Mouse (Mus musculus) hindbrain, postnatal 0 days (tissue): ENCODE data around the gene Pard6b. TPM values are rescaled to one million over a fixed set of nuclear protein-coding genes. Genes with fewer than 3 reads are reported as not detected.
A peak's percentile ranks its signal among the peaks of the same experiment; 100 is the strongest.

Experiments used
- ATAC-seq: fragments of 200-750 bp; cut with Nextera tagmentation; 2 replicates; pipeline ENCODE4 v1.8.0; 2017; ENCODE audit warnings: mild to moderate bottlenecking, moderate TSS enrichment, moderate library complexity
- DNase-seq: peaks from one replicate; pipeline ENCODE4 v3.0.0-alpha.2; 2015; ENCODE audit warnings: low spot score
- H3K27ac ChIP-seq: fragments of 300-500 bp; sonication (generic); 2 replicates; pipeline ENCODE4 v1.5.1; 2014; ENCODE audit warnings: mild to moderate bottlenecking
- H3K27me3 ChIP-seq: fragments of 300-500 bp; sonication (generic); 2 replicates; pipeline ENCODE4 v1.6.1; 2014; ENCODE audit warnings: low read length, mixed read lengths; ENCODE audit not compliant: insufficient read depth
- H3K36me3 ChIP-seq: fragments of 300-500 bp; sonication (generic); 2 replicates; pipeline ENCODE4 v1.6.1; 2014; ENCODE audit warnings: low read length, mixed read lengths; ENCODE audit not compliant: insufficient read depth
- H3K4me1 ChIP-seq: fragments of 300-500 bp; sonication (generic); 2 replicates; pipeline ENCODE4 v1.6.1; 2014; ENCODE audit warnings: antibody characterized with exemption, low read length, mixed read lengths; ENCODE audit not compliant: insufficient read depth
- H3K4me2 ChIP-seq: fragments of 300-500 bp; sonication (generic); 2 replicates; pipeline ENCODE4 v1.6.1; 2014; ENCODE audit warnings: low read depth, mild to moderate bottlenecking, low read length, moderate library complexity, mixed read lengths
- H3K4me3 ChIP-seq: fragments of 300-500 bp; sonication (generic); 2 replicates; pipeline ENCODE4 v1.5.1; 2014; ENCODE audit warnings: low read length
- H3K9ac ChIP-seq: fragments of 300-500 bp; sonication (generic); replicated peaks from 2 replicates; pipeline ENCODE4 v1.6.1; 2014; ENCODE audit warnings: mild to moderate bottlenecking, low read length, moderate library complexity, mixed read lengths
- H3K9me3 ChIP-seq: fragments of 300-500 bp; sonication (generic); 2 replicates; pipeline ENCODE4 v1.6.1; 2016; ENCODE audit warnings: low read length, mixed read lengths
- CTCF ChIP-seq: IDR thresholded peaks from 2 replicates; pipeline ENCODE4 v1.5.1; 2016; ENCODE audit warnings: antibody characterized with exemption, control low read depth, low read depth
- WGBS: fragments of 180-500 bp; shearing (Covaris S2); extraction: QIAGEN DNeasy Blood & Tissue Kit; methylation state at CpG from one replicate; pipeline ENCODE4 v1.1.7; 2014; 5-methylcytosine and 5-hydroxymethylcytosine counted together
- polyA plus RNA-seq: library from polyadenylated mRNA; unstranded; fragments of >200 nt; fragmentation: Nextera tagmentation; extraction: Ambion mirVana; gene quantifications from 2 replicates; pipeline ENCODE4 v1.2.1, GENCODE M21; 2015
- total RNA-seq: library from RNA; depleted of rRNA; stranded (reverse); fragments of >200 nt; gene quantifications from 2 replicates; pipeline ENCODE4 v1.2.3, GENCODE M21; 2014

The Pard6b gene
- total and polyA plus RNA-seq, 2 experiments from 2014 or later, result 4.5 to 5.1 TPM

GRCm38 (mm10) chr2:168044681-168045287 is 36.0 kb upstream of the Pard6b start:
- H3K4me2 ChIP-seq, result no peak overlapping the region
- DNase-seq, result no peak
- peaks cover 4% of the 10 kb centered on the region; the same call in 1 of the 2 replicates for H3K4me1 ChIP-seq
- no peak overlapping the region for H3K9ac ChIP-seq
- no peak for TF ChIP-seq CTCF
- no peaks in the 10 kb centered on the region for H3K9me3 ChIP-seq
- H3K27ac ChIP-seq, result no peak overlapping the region
- WGBS, result 77% methylated on average over 10 of the region's 10 CpGs
- ATAC-seq, result no peak
- H3K4me3 ChIP-seq, result no peak overlapping the region
- peaks cover 10% of the 10 kb centered on the region; the same call in 1 of the 2 replicates for H3K27me3 ChIP-seq
- no peaks in the 10 kb centered on the region for H3K36me3 ChIP-seq

- no peak overlapping the region for H3K27ac ChIP-seq
- no peak for ATAC-seq
- H3K4me3 ChIP-seq, result no peak overlapping the region
- no peak overlapping the region for H3K4me2 ChIP-seq
- WGBS, result 55% methylated on average over 13 of the region's 13 CpGs
- DNase-seq, result no peak
- peaks cover 15% of the 10 kb centered on the region; the same call in 1 of the 2 replicates for H3K27me3 ChIP-seq
- H3K9me3 ChIP-seq, result no peaks in the 10 kb centered on the region
- no peak for TF ChIP-seq CTCF
- H3K4me1 ChIP-seq, result peaks cover 8% of the 10 kb centered on the region; the same call in 1 of the 2 replicates
- no peak overlapping the region for H3K9ac ChIP-seq
- no peaks in the 10 kb centered on the region for H3K36me3 ChIP-seq
Observed at GRCm38 (mm10) chr2:168045357-168045756, 35.4 kb upstream of the Pard6b start.

GRCm38 (mm10) chr2:168045771-168046170 is 35.0 kb upstream of the Pard6b start:
- H3K27me3 ChIP-seq, result peaks cover 17% of the 10 kb centered on the region; the same call in 1 of the 2 replicates
- H3K4me3 ChIP-seq, result no peak overlapping the region
- no peak overlapping the region for H3K9ac ChIP-seq
- no peak overlapping the region for H3K4me2 ChIP-seq
- H3K36me3 ChIP-seq, result no peaks in the 10 kb centered on the region
- DNase-seq (no peak), ATAC-seq (no peak)
- 20% methylated on average over 5 of the region's 5 CpGs for WGBS
- no peak overlapping the region for H3K27ac ChIP-seq
- no peak for TF ChIP-seq CTCF
- H3K9me3 ChIP-seq, result no peaks in the 10 kb centered on the region
- peaks cover 11% of the 10 kb centered on the region; the same call in 1 of the 2 replicates for H3K4me1 ChIP-seq

GRCm38 (mm10) chr2:168046467-168046866 is 34.3 kb upstream of the Pard6b start:
- Histone ChIP-seq H3K36me3 (no peaks in the 10 kb centered on the region), H3K9me3 (no peaks in the 10 kb centered on the region), H3K4me1 (peaks cover 11% of the 10 kb centered on the region; the same call in 1 of the 2 replicates), H3K9ac (no peak overlapping the region), H3K4me2 (no peak overlapping the region), H3K27me3 (peaks cover 24% of the 10 kb centered on the region), H3K4me3 (no peak overlapping the region), H3K27ac (no peak overlapping the region)
- WGBS, result 72% methylated on average over 4 of the region's 4 CpGs
- ATAC-seq, result no peak
- no peak for DNase-seq
- peak; percentile 45 for TF ChIP-seq CTCF

- no peak for DNase-seq
- Histone ChIP-seq H3K4me1 (peaks cover 7% of the 10 kb centered on the region; the same call in 1 of the 2 replicates), H3K36me3 (no peaks in the 10 kb centered on the region), H3K4me2 (peak overlapping the region; percentile 70), H3K4me3 (0 out of 2 replicates have a peak overlapping the region, but pooled peaks have one; percentile 40), H3K27me3 (peaks cover 30% of the 10 kb centered on the region), H3K27ac (no peak overlapping the region), H3K9me3 (no peaks in the 10 kb centered on the region), H3K9ac (no peak overlapping the region)
- 17% methylated on average over 16 of the region's 16 CpGs for WGBS
- no peak for TF ChIP-seq CTCF
- ATAC-seq, result no peak
Observed at GRCm38 (mm10) chr2:168049002-168049635, 31.7 kb upstream of the Pard6b start.

GRCm38 (mm10) chr2:168050000-168050942 is 30.5 kb upstream of the Pard6b start:
- no peak overlapping the region for H3K27ac ChIP-seq
- ATAC-seq (peak; percentile 25; the same call in 1 of the 2 replicates), DNase-seq (no peak)
- peak overlapping the region; percentile 70 for H3K4me2 ChIP-seq
- no peaks in the 10 kb centered on the region for H3K9me3 ChIP-seq
- peaks cover 30% of the 10 kb centered on the region for H3K27me3 ChIP-seq
- peak overlapping the region; percentile 40 for H3K4me3 ChIP-seq
- WGBS, result 2% methylated on average over 50 of the region's 56 CpGs
- no peak for TF ChIP-seq CTCF
- peak overlapping the region; percentile 14; the same call in 1 of the 2 replicates for H3K9ac ChIP-seq
- H3K4me1 ChIP-seq, result peaks cover 7% of the 10 kb centered on the region; the same call in 1 of the 2 replicates
- no peaks in the 10 kb centered on the region for H3K36me3 ChIP-seq
